Mouse (Mus musculus) lung, postnatal 0 days (tissue): ENCODE results near the gene Fry. TPM values are rescaled to one million over a fixed set of nuclear protein-coding genes. Genes with fewer than 3 reads are reported as not detected.

Experiments
- ATAC-seq: fragments of 200-750 bp; cut with Nextera tagmentation; 2 replicates; pipeline ENCODE4 v1.8.0; 2017; ENCODE audit warnings: moderate library complexity
- DNase-seq: peaks from one replicate; pipeline ENCODE4 v3.0.0-alpha.2; 2016; ENCODE audit warnings: low spot score
- H3K27ac ChIP-seq: fragments of 300-500 bp; sonication (generic); 2 replicates; pipeline ENCODE4 v1.5.1; 2014; ENCODE audit warnings: antibody characterized with exemption, mild to moderate bottlenecking, low read length, mixed read lengths
- H3K27me3 ChIP-seq: fragments of 300-500 bp; sonication (generic); replicated peaks from 2 replicates; pipeline ENCODE4 v1.6.1; 2014; ENCODE audit warnings: low read length, mixed read lengths; ENCODE audit not compliant: insufficient read depth
- H3K36me3 ChIP-seq: fragments of 300-500 bp; sonication (generic); 2 replicates; pipeline ENCODE4 v1.6.1; 2014; ENCODE audit warnings: low read length, mixed read lengths; ENCODE audit not compliant: insufficient read depth
- H3K4me1 ChIP-seq: fragments of 300-500 bp; sonication (generic); 2 replicates; pipeline ENCODE4 v1.6.1; 2014; ENCODE audit warnings: antibody characterized with exemption, low read depth, low read length, mixed read lengths; ENCODE audit not compliant: insufficient read depth
- H3K4me2 ChIP-seq: fragments of 300-500 bp; sonication (generic); replicated peaks from 2 replicates; pipeline ENCODE4 v1.6.1; 2014; ENCODE audit warnings: low read depth, mild to moderate bottlenecking, low read length, moderate library complexity, mixed read lengths
- H3K4me3 ChIP-seq: fragments of 300-500 bp; sonication (generic); 2 replicates; pipeline ENCODE4 v1.5.1; 2014; ENCODE audit warnings: low read depth, low read length
- H3K9ac ChIP-seq: fragments of 300-500 bp; sonication (generic); replicated peaks from 2 replicates; pipeline ENCODE4 v1.6.1; 2014; ENCODE audit warnings: low read depth, mild to moderate bottlenecking
- H3K9me3 ChIP-seq: fragments of 300-500 bp; sonication (generic); 2 replicates; pipeline ENCODE4 v1.6.1; 2016; ENCODE audit warnings: low read length, mixed read lengths
- CTCF ChIP-seq: IDR thresholded peaks from 2 replicates; pipeline ENCODE4 v1.5.1; 2016; ENCODE audit warnings: antibody characterized with exemption, mild to moderate bottlenecking
- EP300 ChIP-seq: IDR thresholded peaks from 2 replicates; pipeline ENCODE4 v1.6.1; 2016; ENCODE audit warnings: antibody characterized with exemption, mild to moderate bottlenecking, control low read depth
- WGBS: fragments of 180-500 bp; shearing (Covaris S2); extraction: QIAGEN DNeasy Blood & Tissue Kit; methylation state at CpG from one replicate; pipeline ENCODE4 v1.1.7; 2014; 5-methylcytosine and 5-hydroxymethylcytosine counted together
- polyA plus RNA-seq: library from polyadenylated mRNA; unstranded; fragments of >200 nt; fragmentation: Nextera tagmentation; extraction: Ambion mirVana; gene quantifications from 2 replicates; pipeline ENCODE4 v1.2.1, GENCODE M21; 2015

Gene Fry
- polyA plus RNA-seq, 1 experiment from 2014 or later: 20.8 TPM

DNA sequence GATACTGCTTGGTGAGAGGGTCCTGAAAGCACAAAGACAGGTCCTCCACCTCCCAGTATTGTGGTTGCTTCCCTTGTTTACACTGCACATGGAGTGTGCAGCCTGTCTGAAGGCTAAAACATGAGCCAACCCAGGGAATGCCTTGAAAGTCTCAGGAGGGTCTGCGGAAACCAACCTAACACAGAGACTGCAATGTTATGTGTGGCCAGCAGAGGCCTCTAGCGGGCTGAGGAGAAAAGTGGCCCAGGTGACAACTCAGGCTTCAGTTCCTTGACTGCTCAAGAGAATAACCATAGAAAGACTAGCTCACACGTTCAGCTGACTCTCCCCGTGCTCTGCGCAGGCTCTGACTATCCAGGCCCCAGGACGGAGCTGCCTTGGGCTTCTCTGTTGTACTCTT lies 20.8 kb upstream of the Fry start:
- DNase-seq (peak; percentile 75), ATAC-seq (0 out of 2 replicates have a peak, but pooled peaks have one; percentile 35)
- H3K4me3 ChIP-seq: no peak overlapping the region
- no peaks in the 10 kb centered on the region for H3K9me3 ChIP-seq
- no peaks in the 10 kb centered on the region for H3K4me1 ChIP-seq
- no peaks in the 10 kb centered on the region for H3K36me3 ChIP-seq
- H3K9ac ChIP-seq: no peak overlapping the region
- WGBS: 8% methylated on average over 6 of the region's 6 CpGs
- TF ChIP-seq CTCF (peak; percentile 94), EP300 (no peak)
- H3K27me3 ChIP-seq: 0 out of 2 replicates have a peak, but pooled peaks cover 4% of the 10 kb centered on the region
- no peak overlapping the region for H3K4me2 ChIP-seq
- H3K27ac ChIP-seq: no peak overlapping the region

DNA sequence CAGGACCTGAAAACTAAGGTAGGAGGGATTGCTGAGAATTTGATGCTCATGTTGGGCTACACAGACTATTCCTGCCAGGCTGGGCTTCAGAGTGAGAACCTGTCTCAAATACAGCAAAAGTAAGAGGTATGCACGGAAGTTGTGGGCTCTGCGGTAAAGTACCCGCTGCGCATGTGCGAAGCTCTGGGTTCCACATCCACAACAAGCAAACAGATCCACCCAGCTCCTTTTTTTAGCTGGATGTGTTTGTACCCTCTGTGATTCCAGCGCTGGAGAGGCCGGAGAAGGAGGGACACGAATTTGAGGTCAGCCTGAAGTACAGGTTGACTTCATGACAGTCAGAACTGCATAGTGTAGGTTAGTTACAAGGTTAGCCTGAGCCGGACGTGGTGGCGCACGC lies 19.7 kb upstream of the Fry start:
- no peak for TF ChIP-seq EP300
- TF ChIP-seq CTCF: no peak
- Histone ChIP-seq H3K27me3 (0 out of 2 replicates have a peak, but pooled peaks cover 4% of the 10 kb centered on the region), H3K36me3 (no peaks in the 10 kb centered on the region), H3K4me3 (no peak overlapping the region), H3K27ac (no peak overlapping the region), H3K9ac (no peak overlapping the region), H3K9me3 (no peaks in the 10 kb centered on the region), H3K4me1 (no peaks in the 10 kb centered on the region), H3K4me2 (no peak overlapping the region)
- ATAC-seq (no peak), DNase-seq (no peak)
- WGBS: 89% methylated on average over 12 of the region's 12 CpGs

DNA sequence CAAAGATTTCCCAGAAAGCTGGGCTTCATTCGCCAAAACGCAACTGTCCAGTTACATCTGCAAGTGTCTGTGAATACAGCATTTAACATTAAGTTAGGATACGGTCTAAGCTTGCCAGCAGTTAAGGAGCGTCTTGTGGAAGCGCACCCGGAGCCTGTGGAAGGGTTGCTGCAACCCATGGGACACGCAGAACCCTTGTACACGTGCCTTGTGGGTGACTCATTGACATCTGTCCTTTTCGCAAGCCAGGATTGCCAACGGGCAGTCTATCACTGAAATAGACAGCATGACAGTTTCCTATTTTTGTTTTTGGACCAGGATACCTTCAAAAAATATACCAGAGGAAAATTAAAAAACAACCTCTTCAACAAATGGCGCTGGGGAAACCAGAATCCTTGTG lies 16.7 kb upstream of the Fry start:
- 79% methylated on average over 11 of the region's 11 CpGs for WGBS
- H3K27me3 ChIP-seq: 0 out of 2 replicates have a peak, but pooled peaks cover 4% of the 10 kb centered on the region

DNA sequence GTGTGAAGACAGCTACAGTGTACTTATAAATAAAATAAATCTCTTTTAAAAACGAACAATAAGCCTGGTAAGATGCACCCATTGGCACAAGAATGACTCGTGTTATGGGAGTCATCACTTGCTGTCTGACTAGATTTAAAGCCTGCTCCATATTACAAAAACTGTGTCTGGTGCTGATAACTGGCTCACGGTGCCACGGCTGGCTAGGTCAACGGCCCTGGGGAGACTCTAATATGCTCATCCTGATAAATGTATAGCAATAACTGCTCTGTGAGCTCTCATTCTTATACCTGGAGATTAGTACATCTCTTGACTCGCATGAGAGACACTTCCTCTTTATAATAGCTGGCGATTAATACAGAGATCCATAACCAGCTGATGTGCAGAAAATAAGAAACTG lies 12.1 kb upstream of the Fry start:
- H3K36me3 ChIP-seq: no peaks in the 10 kb centered on the region
- 92% methylated on average over 7 of the region's 7 CpGs for WGBS
- H3K4me2 ChIP-seq: no peak overlapping the region
- DNase-seq (no peak), ATAC-seq (no peak)
- H3K9ac ChIP-seq: no peak overlapping the region
- TF ChIP-seq CTCF (no peak), EP300 (no peak)
- H3K4me3 ChIP-seq: no peak overlapping the region
- H3K9me3 ChIP-seq: no peaks in the 10 kb centered on the region
- no peak overlapping the region for H3K27ac ChIP-seq
- no peaks in the 10 kb centered on the region for H3K4me1 ChIP-seq
- no peaks in the 10 kb centered on the region for H3K27me3 ChIP-seq

More for the DNA sequence above, 16.7 kb upstream of the Fry start:
- no peaks in the 10 kb centered on the region for H3K36me3 ChIP-seq
- TF ChIP-seq CTCF: no peak
- no peak for TF ChIP-seq EP300
- H3K27ac ChIP-seq: no peak overlapping the region
- DNase-seq (no peak), ATAC-seq (no peak)
- H3K9me3 ChIP-seq: no peaks in the 10 kb centered on the region
- H3K9ac ChIP-seq: no peak overlapping the region
- no peak overlapping the region for H3K4me2 ChIP-seq
- no peak overlapping the region for H3K4me3 ChIP-seq
- H3K4me1 ChIP-seq: no peaks in the 10 kb centered on the region

DNA sequence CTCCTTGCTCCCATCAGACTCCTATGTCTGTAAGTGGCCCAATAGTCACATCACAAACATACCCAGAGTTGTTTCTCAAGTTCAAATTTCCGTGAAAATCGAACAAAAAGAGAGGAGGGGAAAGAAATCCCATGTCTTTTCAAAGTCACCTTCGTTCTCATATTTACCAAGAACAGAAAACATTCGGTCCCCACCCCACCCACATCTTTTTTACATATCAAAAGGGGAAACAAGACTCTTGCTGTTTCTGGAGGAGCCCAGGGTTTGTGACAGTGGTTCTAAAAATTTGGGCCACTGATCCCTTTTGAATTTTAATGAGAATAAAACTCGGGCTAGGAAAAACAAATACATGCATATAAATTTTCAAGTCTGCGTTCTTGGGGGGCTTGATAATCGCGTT lies 7.2 kb upstream of the Fry start:
- ATAC-seq: no peak

DNA sequence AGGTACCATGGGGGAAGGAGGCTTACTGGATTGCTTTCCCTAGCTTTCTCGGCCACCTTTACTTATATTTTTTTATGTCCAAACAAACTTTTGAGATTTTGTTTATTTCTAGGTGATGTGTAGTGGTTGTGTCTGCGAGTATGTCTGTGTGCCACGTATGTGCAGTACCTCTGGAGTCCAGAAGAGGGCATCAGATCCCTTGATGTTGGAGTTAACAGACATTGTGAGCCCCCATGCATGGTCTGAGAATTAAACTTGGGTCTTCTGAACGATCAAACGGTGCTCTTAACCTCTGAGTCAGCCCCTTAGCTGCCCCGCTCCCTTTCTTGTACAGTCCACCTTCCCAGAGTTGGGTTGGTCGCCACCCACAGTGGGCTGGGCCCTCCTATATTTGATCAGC lies 4.4 kb upstream of the Fry start:
- H3K36me3 ChIP-seq: no peaks in the 10 kb centered on the region
- H3K27me3 ChIP-seq: no peaks in the 10 kb centered on the region
- no peak overlapping the region for H3K4me2 ChIP-seq
- peaks cover 1% of the 10 kb centered on the region; the same call in 1 of the 2 replicates for H3K4me1 ChIP-seq
- no peak overlapping the region for H3K4me3 ChIP-seq
- ATAC-seq (no peak), DNase-seq (peak; percentile 14)
- TF ChIP-seq EP300 (no peak), CTCF (peak; percentile 71)
- 72% methylated on average over 7 of the region's 7 CpGs for WGBS
- H3K9me3 ChIP-seq: no peaks in the 10 kb centered on the region
- no peak overlapping the region for H3K27ac ChIP-seq
- H3K9ac ChIP-seq: no peak overlapping the region

More for the DNA sequence above, 7.2 kb upstream of the Fry start:
- no peaks in the 10 kb centered on the region for H3K9me3 ChIP-seq
- no peaks in the 10 kb centered on the region for H3K4me1 ChIP-seq
- no peak for DNase-seq
- no peak overlapping the region for H3K4me3 ChIP-seq
- WGBS: 46% methylated on average over 8 of the region's 8 CpGs
- no peak overlapping the region for H3K9ac ChIP-seq
- no peak overlapping the region for H3K27ac ChIP-seq
- H3K27me3 ChIP-seq: no peaks in the 10 kb centered on the region
- no peaks in the 10 kb centered on the region for H3K36me3 ChIP-seq
- TF ChIP-seq CTCF (no peak), EP300 (no peak)
- H3K4me2 ChIP-seq: no peak overlapping the region

DNA sequence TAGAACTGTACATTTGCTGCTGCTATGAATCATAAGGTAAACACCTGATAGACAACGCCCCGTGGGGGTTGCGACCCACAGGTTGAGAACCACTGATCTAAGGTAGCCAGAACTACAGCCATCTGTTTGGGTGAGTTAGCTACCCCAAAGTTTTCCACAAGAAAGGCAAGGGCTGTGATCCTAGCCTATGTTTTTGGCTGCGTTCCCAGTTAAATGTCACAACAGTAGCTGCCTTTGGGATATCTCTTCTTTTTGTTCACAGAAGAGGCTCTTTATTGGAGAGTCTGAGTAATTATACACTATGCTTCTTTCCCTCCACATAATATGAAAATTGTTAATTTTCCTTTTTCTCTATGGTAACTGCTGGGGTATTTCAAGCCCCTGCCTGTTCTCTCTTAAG lies 3.7 kb upstream of the Fry start:
- TF ChIP-seq EP300: no peak
- no peak for TF ChIP-seq CTCF
- ATAC-seq (no peak), DNase-seq (peak; percentile 50)
- WGBS: 67% methylated on average over 4 of the region's 4 CpGs
- no peak overlapping the region for H3K4me2 ChIP-seq
- no peaks in the 10 kb centered on the region for H3K9me3 ChIP-seq
- no peak overlapping the region for H3K4me3 ChIP-seq
- no peak overlapping the region for H3K27ac ChIP-seq
- peaks cover 3% of the 10 kb centered on the region; the same call in 1 of the 2 replicates for H3K4me1 ChIP-seq
- no peak overlapping the region for H3K9ac ChIP-seq
- H3K36me3 ChIP-seq: no peaks in the 10 kb centered on the region
- no peaks in the 10 kb centered on the region for H3K27me3 ChIP-seq
